Mouse (Mus musculus) cerebellum, postnatal 4 days (tissue): ENCODE data around the gene Dmrta1.
"Not testable (repeated sequence)": the region's sequence is repeated elsewhere in the genome, so short reads cannot be mapped to it uniquely, and the experiment has no call there.

Experiments
- DNase-seq, 2 experiments: peaks; one replicate each; pipeline ENCODE4 v3.0.0; 2022; ENCODE audit warnings: low spot score in 2 of 2, mixed read lengths in 1 of 2

The Dmrta1 gene

GRCm38 (mm10) chr4:89679195-89679594 lies at the start of gene Dmrta1:
Dmrta1 (plus strand) TSS chr4:89679436.
- no peak for DNase-seq

GRCm38 (mm10) chr4:89630374-89631079 lies 48.7 kb upstream of the Dmrta1 start:
- DNase-seq, result no peak

DNA sequence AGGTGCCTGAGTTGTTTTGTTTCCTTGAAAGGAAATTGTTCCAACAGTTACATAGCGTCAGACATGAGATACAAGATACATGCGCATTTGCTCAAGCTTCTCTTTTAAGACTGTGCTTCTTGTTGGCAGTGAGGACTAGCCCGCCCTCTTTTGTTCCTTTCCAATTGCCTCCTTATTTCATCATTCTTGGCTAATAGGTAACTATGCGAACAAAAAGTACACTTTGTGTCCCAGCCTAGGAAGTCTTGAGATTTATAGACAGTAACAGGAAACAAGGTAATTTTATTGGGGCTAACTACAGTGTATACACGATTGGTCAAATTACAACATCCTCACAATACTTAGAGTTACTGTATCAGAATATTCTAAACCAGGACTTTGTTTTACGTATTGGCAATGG lies 47.7 kb upstream of the Dmrta1 start:
- DNase-seq, result no peak

DNA sequence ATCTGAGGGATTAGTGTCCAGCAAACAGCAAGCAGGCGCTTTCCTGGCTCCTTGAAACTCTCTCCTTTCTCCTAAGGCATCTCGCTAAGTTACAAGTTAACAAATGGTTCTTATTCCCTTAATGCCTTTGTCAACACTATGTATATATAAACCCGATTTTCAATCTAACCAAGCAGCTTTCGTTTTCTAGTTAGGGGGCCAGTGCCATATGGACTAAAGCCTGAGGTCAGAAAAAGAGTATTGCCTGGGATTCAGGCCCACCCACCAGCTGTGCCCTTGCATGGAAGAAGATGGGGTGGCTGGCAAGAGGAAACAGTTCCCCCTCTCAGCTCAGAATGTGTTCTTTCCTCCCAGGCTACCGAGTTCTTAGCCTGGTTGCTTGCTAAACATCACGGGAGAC lies 40.6 kb upstream of the Dmrta1 start:
- DNase-seq, result peak in 1 of 2 experiments; percentile 39

GRCm38 (mm10) chr4:89644235-89645115 lies 34.8 kb upstream of the Dmrta1 start:
- no peak for DNase-seq

GRCm38 (mm10) chr4:89650352-89651311 lies 28.6 kb upstream of the Dmrta1 start:
- no peak for DNase-seq

DNA sequence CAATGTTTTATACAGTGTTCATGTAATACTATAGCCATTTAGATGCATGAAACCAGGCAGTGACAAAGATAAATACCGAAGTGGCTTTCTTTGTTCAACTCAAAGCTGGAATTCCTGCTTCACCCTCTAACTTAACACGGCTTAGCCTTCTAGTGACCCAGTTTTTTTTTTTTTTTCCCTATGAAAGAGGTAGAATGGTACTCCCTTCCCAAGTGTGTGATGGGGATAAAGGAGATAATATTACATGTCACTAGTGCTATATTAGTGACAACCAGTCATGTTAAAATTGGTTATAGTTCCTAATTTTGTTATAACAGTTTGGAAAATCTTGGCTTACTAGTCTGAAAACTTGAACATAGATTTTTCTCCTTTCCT lies 27.9 kb upstream of the Dmrta1 start:
- no peak for DNase-seq

GRCm38 (mm10) chr4:89651779-89652178 lies 27.5 kb upstream of the Dmrta1 start:
- no peak for DNase-seq

DNA sequence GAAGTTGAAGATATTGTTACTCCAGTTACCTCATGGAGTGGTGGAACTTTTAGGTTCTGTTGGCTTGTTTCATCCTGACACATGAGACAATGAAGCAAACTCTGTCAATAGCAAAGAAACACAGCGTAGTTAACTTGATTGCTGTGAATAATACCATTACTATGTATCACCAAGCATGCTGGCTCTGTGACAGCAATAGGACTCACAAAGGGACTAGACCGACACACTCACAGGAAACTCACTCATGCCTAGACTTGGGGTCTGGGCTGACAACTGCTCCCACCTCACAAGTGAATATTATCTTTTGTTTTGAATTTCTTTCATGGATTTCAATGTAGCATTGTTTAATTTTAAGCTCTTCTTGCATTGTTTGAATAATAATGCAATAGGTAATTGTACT lies 15.8 kb upstream of the Dmrta1 start:
- no peak for DNase-seq

DNA sequence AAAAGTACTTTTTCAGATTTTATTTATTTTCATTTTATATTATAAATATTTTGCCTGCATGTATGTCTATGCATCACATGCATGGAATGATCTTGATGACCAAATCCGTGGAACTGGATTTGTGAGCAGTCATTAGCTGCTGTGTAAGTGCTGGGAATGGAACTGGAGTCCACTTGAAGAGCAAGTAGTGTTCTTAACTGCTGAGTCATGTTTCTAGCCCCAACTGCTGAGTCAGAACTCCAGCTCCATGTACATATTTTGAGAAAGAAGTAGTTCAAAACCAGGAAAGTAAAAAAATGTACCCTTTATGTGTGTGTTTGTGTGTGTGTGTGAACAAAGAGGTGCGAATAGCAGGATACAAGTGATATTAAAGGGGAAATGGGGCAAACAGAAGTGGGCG lies 4.5 kb upstream of the Dmrta1 start:
- no peak for DNase-seq

- no peak for DNase-seq
Measured at GRCm38 (mm10) chr4:89677903-89678302, 1.3 kb upstream of the Dmrta1 start.

DNA sequence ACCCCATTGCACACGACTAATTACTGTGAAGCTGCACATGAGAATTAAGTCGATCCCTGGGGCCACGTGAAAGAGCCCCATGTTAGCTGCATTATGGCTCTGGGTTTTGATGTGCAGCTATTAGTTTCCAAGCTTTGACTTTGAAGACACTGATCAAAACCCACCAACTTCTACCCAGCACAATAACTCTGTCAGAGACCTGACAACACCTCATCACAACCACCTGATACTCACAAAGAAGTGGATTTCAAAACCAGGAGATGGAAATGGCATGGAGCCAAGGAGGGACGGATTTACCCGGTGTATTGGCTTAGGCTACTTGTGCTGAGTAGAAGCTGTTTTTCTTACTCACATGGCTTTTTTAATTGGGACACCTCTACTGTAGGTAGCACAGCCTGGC lies 523 bp upstream of the Dmrta1 start:
- DNase-seq, result no peak

- peak in 1 of 2 experiments; percentile 50 for DNase-seq
Measured at GRCm38 (mm10) chr4:89687961-89688803, 8.9 kb downstream of the Dmrta1 start.

DNA sequence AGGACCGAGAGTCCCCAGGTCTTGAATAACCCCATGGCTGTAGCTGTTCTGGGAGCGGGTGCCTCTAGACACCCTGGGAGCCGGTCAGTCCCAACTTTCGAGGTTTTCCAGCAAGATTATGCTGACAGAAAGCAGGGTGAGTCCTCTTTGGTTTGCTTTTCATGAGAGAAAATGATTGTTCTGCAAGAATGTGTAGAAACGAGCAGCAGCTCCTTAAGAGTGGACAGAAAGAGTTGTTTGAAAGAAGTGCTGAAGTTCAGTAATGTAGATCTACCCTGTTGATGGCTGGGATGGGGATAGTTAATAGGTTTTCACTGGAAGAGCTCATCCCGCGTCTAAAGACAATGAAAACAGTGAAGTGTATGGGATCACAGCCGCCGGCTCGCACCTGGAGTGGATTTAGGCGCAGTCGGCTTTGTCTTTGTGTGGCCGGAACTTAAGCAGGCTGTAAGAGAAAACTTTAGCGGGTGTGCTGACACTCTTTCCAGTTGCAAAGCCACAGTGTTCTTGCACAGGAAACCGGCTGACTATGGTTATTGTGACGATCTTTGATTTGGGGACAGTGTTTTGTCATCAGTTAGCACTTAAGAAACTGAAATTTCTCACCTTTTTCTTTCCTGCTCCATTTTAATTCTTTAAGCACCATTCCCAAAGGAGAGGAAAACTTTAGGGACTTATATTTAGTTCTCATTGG lies 9.7 kb downstream of the Dmrta1 start:
- DNase-seq, result no peak

- no peak for DNase-seq
Measured at GRCm38 (mm10) chr4:89691936-89692335, 12.7 kb downstream of the Dmrta1 start.

DNA sequence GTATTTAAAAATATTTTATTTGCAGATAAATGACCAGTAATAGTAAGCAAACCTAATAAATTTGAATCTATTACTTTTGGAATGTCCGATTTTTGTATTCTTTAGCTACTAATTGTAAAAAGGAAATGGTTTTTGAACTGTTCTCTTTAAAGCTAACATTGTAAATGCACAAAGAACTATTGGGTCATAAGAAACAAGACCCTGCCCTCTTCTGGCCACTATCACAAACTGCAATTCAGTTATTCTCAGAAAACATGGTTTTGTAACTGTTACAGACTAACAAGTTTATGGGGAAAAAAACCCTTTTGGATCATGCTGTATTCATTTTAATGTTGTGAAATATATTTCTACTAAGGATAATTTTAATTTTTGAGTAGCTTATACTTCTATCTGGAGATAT lies 13.5 kb downstream of the Dmrta1 start:
- DNase-seq, result no peak

DNA sequence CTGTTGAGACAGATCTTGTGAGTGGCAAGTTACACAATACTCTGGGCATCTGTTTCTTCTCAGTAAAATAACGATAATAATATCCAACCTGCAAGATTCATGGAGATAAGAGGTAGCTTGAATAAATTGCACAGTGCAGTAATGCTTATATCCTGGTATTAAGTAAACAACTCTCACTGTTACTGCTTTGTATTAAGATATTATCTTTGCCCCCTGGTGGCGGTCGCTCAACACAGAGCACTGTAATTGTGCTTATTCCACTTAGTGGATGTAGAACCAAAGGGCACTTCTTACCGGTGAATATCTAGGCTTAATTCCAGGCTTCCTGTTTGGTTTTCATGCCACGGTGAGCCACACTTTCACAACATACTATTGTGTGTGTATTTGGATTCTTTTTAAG lies 16.4 kb downstream of the Dmrta1 start:
- DNase-seq, result no peak

DNA sequence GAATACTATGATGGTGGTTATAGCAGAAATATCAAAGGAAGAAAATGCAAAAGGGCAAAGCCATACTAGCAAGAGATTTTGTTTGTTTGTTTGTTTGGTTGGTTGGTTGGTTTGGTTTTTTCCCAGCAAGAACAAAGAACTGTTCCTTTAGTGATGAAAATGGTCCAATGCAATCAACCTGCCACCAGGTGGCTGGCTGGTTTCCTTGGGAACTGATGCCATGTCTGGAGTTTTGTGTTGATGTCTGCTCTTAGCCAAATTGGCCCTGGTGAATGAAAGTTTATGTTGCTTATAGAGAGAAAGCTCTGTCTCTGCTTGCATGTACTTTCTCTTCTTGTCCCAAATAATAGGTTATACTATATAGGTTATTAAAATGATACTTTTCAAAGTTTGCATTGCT lies 18.7 kb downstream of the Dmrta1 start:
- no peak for DNase-seq

GRCm38 (mm10) chr4:89723526-89724190 lies 44.4 kb downstream of the Dmrta1 start:
- DNase-seq, result not testable (repeated sequence)
